In the genomic region with DNA sequence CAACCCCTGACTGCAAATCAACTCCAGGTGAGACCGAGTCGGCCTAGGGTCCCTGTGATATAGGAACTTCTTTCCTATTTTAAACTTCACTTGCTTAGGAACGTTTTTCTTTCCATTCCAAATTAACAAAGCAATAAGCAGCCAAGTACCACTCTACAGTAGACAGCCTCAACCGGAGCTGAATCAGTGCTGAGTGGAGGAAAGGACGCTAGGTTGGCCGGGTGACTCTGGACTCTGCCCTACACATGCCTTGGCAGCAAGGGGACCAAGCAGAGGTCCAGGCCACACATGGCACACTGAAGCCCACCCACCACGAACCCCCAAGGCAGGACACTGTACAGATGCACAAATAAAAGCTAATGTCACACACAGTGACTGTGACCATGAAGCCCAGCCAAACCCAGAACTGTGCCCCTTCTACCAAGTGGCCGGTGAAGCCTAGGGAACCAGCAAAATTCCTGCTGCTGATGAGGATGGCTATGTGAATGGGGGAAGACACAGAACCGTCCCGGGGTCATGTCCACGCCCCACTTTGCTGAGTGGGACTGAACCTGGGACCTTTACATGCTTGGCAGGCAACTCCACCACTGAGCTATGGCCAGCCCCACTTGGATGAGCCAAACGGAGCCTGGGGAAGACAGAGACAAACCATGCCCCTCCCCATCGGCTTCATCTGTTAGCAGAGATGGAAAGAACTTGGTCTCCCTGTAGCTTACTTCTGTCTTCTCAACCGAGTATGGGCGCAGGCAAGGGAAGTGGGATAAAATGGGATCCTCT, we compare ENCODE assay signal across 9 mouse cellular contexts. TPM values are rescaled to one million over a fixed set of nuclear protein-coding genes. Genes with fewer than 3 reads are reported as not detected.
DNase-seq lines count a peak whose midpoint lies in the region; ATAC-seq and TF ChIP-seq lines count a peak whose summit lies in the region.
"Had no signal": no experiment of that assay in that cellular context is flagged by ENCODE, and none has a peak within 500 bp of the region (broad histone marks: within the 10 kb centered on the region; RNA-seq: fewer than 3 reads in every experiment).

No protein-coding gene starts in this region.

- intact Hi-C loops in heart, postnatal 25 days (cut with DNase I) = loop anchor here (2.0 kb wide), 1 partner anchor 44 kb away; no protein-coding TSS in a partner anchor

- no peaks in the 10 kb centered on the region for H3K36me3 ChIP-seq in heart, embryonic 10.5 days
- no peaks in the 10 kb centered on the region for H3K36me3 ChIP-seq in lung, embryonic 16.5 days (ENCODE audit: control insufficient read depth, insufficient read depth, low read length)
- H3K36me3 ChIP-seq in heart, postnatal 0 days (replicated peaks; ENCODE audit: control insufficient read depth, insufficient read depth, low read length) = no peaks in the 10 kb centered on the region
- H3K36me3 ChIP-seq in liver, postnatal 0 days (replicated peaks; ENCODE audit: insufficient read depth, low read length) = no peaks in the 10 kb centered on the region

- no peak for DNase-seq in heart, embryonic 10.5 days (ENCODE audit: low spot score)
- no peak for DNase-seq in heart, postnatal 25 days (ENCODE audit: low spot score)
- DNase-seq in lung, postnatal 4 days = no peak
- no peak for DNase-seq in heart, postnatal 0 days (ENCODE audit: low spot score)
- DNase-seq in liver, postnatal 0 days = no peak
- DNase-seq in layer of hippocampus, adult 18-20 months (ENCODE audit: low spot score in 2 of 2) = no peak
- DNase-seq in thymus, postnatal 36 days = no peak

- no peak for TF ChIP-seq EP300 in heart, postnatal 0 days (IDR thresholded peaks at IDR 0.05; ENCODE audit: low read depth)
- no peak for TF ChIP-seq EP300 in liver, postnatal 0 days (IDR thresholded peaks at IDR 0.05; ENCODE audit: low read depth)

- no peak overlapping the region for H3K4me3 ChIP-seq in heart, embryonic 10.5 days
- no peak overlapping the region for H3K4me3 ChIP-seq in lung, embryonic 16.5 days (ENCODE audit: low read length)
- no peak overlapping the region for H3K4me3 ChIP-seq in heart, postnatal 0 days (ENCODE audit: low read depth, low read length)
- no peak overlapping the region for H3K4me3 ChIP-seq in liver, postnatal 0 days (ENCODE audit: low read depth, low read length)
- H3K4me3 ChIP-seq: erythroblast, embryonic 14.5 days had no signal

- 0 out of 2 replicates have a peak, but pooled peaks have one; percentile 0 for TF ChIP-seq CTCF in heart, postnatal 0 days (IDR thresholded peaks at IDR 0.05; ENCODE audit: low read depth)
- no peak for TF ChIP-seq CTCF in liver, postnatal 0 days (IDR thresholded peaks at IDR 0.05; ENCODE audit: low read depth)

- peak overlapping the region; percentile 37 for H3K9ac ChIP-seq in lung, embryonic 16.5 days (ENCODE audit: low read length)
- no peak overlapping the region for H3K9ac ChIP-seq in heart, postnatal 0 days (replicated peaks; ENCODE audit: low read depth, low read length)
- peak overlapping the region; percentile 16; the same call in 1 of the 2 replicates for H3K9ac ChIP-seq in liver, postnatal 0 days (replicated peaks)

- ATAC-seq in lung, embryonic 16.5 days (ENCODE audit: low read depth) = no peak
- ATAC-seq in heart, postnatal 0 days (ENCODE audit: insufficient read depth, low read depth) = no peak
- no peak for ATAC-seq in liver, postnatal 0 days

- H3K4me1 ChIP-seq in heart, embryonic 10.5 days = peaks cover 96% of the 10 kb centered on the region
- peaks cover 90% of the 10 kb centered on the region for H3K4me1 ChIP-seq in lung, embryonic 16.5 days (replicated peaks; ENCODE audit: control insufficient read depth, insufficient read depth, low read length)
- peaks cover 73% of the 10 kb centered on the region for H3K4me1 ChIP-seq in heart, postnatal 0 days (ENCODE audit: control insufficient read depth, insufficient read depth)
- peaks cover 78% of the 10 kb centered on the region for H3K4me1 ChIP-seq in liver, postnatal 0 days (ENCODE audit: insufficient read depth)

- no peaks in the 10 kb centered on the region for H3K27me3 ChIP-seq in heart, embryonic 10.5 days (ENCODE audit: insufficient read depth, poor library complexity, severe bottlenecking)
- no peaks in the 10 kb centered on the region for H3K27me3 ChIP-seq in lung, embryonic 16.5 days (ENCODE audit: control insufficient read depth, insufficient read depth, low read depth, low read length)
- no peaks in the 10 kb centered on the region for H3K27me3 ChIP-seq in heart, postnatal 0 days (ENCODE audit: control insufficient read depth, insufficient read depth, low read length)
- no peaks in the 10 kb centered on the region for H3K27me3 ChIP-seq in liver, postnatal 0 days (ENCODE audit: insufficient read depth, low read length)

- H3K9me3 ChIP-seq in heart, embryonic 10.5 days = no peaks in the 10 kb centered on the region
- no peaks in the 10 kb centered on the region for H3K9me3 ChIP-seq in lung, embryonic 16.5 days (ENCODE audit: control insufficient read depth, low read length)
- no peaks in the 10 kb centered on the region for H3K9me3 ChIP-seq in heart, postnatal 0 days (replicated peaks; ENCODE audit: control insufficient read depth, low read length)
- no peaks in the 10 kb centered on the region for H3K9me3 ChIP-seq in liver, postnatal 0 days (ENCODE audit: low read length)

- peak overlapping the region; percentile 48; the same call in 1 of the 2 replicates for H3K4me2 ChIP-seq in lung, embryonic 16.5 days (ENCODE audit: low read depth, low read length)
- H3K4me2 ChIP-seq in heart, postnatal 0 days (ENCODE audit: low read depth, low read length) = no peak overlapping the region
- peak overlapping the region; percentile 62; the same call in 1 of the 2 replicates for H3K4me2 ChIP-seq in liver, postnatal 0 days (ENCODE audit: low read depth, low read length)

- WGBS in heart, embryonic 10.5 days = 63% methylated on average over 15 of the region's 15 CpGs
- 53% methylated on average over 15 of the region's 15 CpGs for WGBS in lung, embryonic 16.5 days
- WGBS in heart, postnatal 0 days = 43% methylated on average over 15 of the region's 15 CpGs
- 50% methylated on average over 15 of the region's 15 CpGs for WGBS in liver, postnatal 0 days (ENCODE audit: insufficient replicate concordance)

- H3K27ac ChIP-seq in heart, embryonic 10.5 days = peak overlapping the region; percentile 93
- peak overlapping the region; percentile 98 for H3K27ac ChIP-seq in lung, embryonic 16.5 days (ENCODE audit: low read length)
- peak overlapping the region; percentile 92 for H3K27ac ChIP-seq in heart, postnatal 0 days (ENCODE audit: low read depth)
- peak overlapping the region; percentile 73 for H3K27ac ChIP-seq in liver, postnatal 0 days (ENCODE audit: low read depth)

RNA-seq across cellular contexts. Expression of a gene that starts 45.2 kb away (rescaled TPM):
- 19.6 and 21.1 TPM in 2 replicates for polyA plus RNA-seq in heart, embryonic 10.5 days (2016; fragmentation: Nextera tagmentation; extraction: Ambion mirVana)
- total RNA-seq in heart, postnatal 25 days (2021) = 100 to 1,000 TPM; 146 to 157 TPM
- polyA plus RNA-seq in lung, embryonic 16.5 days (2015; fragmentation: Nextera tagmentation; extraction: Ambion mirVana) = 19.7 and 20.7 TPM in 2 replicates
- total RNA-seq in heart, postnatal 0 days (2014; rRNA removed; ENCODE audit: low replicate concordance) = 27.9 and 32.3 TPM in 2 replicates
- 22.0 and 23.4 TPM in 2 replicates for polyA plus RNA-seq in heart, postnatal 0 days (2015; fragmentation: Nextera tagmentation; extraction: Ambion mirVana)
- polyA plus RNA-seq in liver, postnatal 0 days (2015; fragmentation: Nextera tagmentation; extraction: Ambion mirVana) = 16.4 and 16.6 TPM in 2 replicates
- total RNA-seq in layer of hippocampus, adult 18-20 months (2021) = 1 to 10 TPM; 9.6 to 9.8 TPM
